Mouse (Mus musculus) hindlimb bud, embryonic 11.5 days (tissue): Measurements from ENCODE around the gene Wdr31.

ENCODE experiments used
- DNase-seq: peaks from one replicate; pipeline ENCODE4 v3.0.0-alpha.2; 2012; ENCODE audit warnings: low read depth, low spot score; ENCODE audit errors: extremely low spot score

Wdr31 gene

GRCm38 (mm10) chr4:62398956-62399355 lies 71.7 kb downstream of the Wdr31 start:
- DNase-seq: no peak
